Mouse (Mus musculus) liver, embryonic 14.5 days (tissue): ENCODE results near the gene Atg7. TPM values are rescaled to one million over a fixed set of nuclear protein-coding genes. Genes with fewer than 3 reads are reported as not detected.

Experiments
- ATAC-seq: fragments of 200-750 bp; cut with Nextera tagmentation; 2 replicates; pipeline ENCODE4 v1.8.0; 2017; ENCODE audit warnings: moderate number of reproducible peaks, mild to moderate bottlenecking, moderate library complexity; ENCODE audit not compliant: insufficient read depth
- DNase-seq, 3 experiments: peaks; one replicate each; pipeline ENCODE4 v3.0.0-alpha.2; 2012 to 2013; ENCODE audit warnings: low read depth in 3 of 3, low spot score in 3 of 3
- H3K27ac ChIP-seq: fragments of 300-500 bp; sonication (generic); 2 replicates; pipeline ENCODE4 v1.5.1; 2014; ENCODE audit warnings: moderate library complexity, mild to moderate bottlenecking, control low read depth, inconsistent platforms
- H3K27me3 ChIP-seq: fragments of 300-500 bp; sonication (generic); 2 replicates; pipeline ENCODE4 v1.6.1; 2014; ENCODE audit warnings: mild to moderate bottlenecking, low read length, moderate library complexity; ENCODE audit not compliant: control insufficient read depth, insufficient read depth
- H3K36me3 ChIP-seq: fragments of 300-500 bp; sonication (generic); replicated peaks from 2 replicates; pipeline ENCODE4 v1.6.1; 2014; ENCODE audit warnings: low read depth; ENCODE audit not compliant: control insufficient read depth, insufficient read depth
- H3K4me1 ChIP-seq, 2 experiments: fragments of 200-500 bp in 1 of 2; fragments of 300-500 bp in 1 of 2; sonication (generic) in 1 of 2; replicated peaks; 2 replicates each; pipeline ENCODE4 v1.6.1; 2012 to 2014; ENCODE audit warnings: antibody characterized with exemption in 1 of 2, inconsistent platforms in 1 of 2, low read length in 1 of 2; ENCODE audit not compliant: control insufficient read depth in 2 of 2, insufficient read depth in 2 of 2
- H3K4me2 ChIP-seq: fragments of 300-500 bp; sonication (generic); 2 replicates; pipeline ENCODE4 v1.6.1; 2014; ENCODE audit warnings: low read depth, mild to moderate bottlenecking, control low read depth, moderate library complexity
- H3K4me3 ChIP-seq, 2 experiments: fragments of 200-500 bp in 1 of 2; fragments of 300-500 bp in 1 of 2; sonication (generic) in 1 of 2; 2 replicates each; pipeline ENCODE4 v1.5.1; 2012 to 2014; ENCODE audit warnings: low read depth in 2 of 2, low read length in 2 of 2, mild to moderate bottlenecking in 2 of 2, control low read depth in 1 of 2, inconsistent platforms in 1 of 2, moderate library complexity in 1 of 2; ENCODE audit not compliant: insufficient read depth in 1 of 2
- H3K9ac ChIP-seq: fragments of 300-500 bp; sonication (generic); replicated peaks from 2 replicates; pipeline ENCODE4 v1.6.1; 2014; ENCODE audit warnings: mild to moderate bottlenecking, control low read depth, moderate library complexity
- H3K9me3 ChIP-seq: fragments of 300-500 bp; sonication (generic); 2 replicates; pipeline ENCODE4 v1.6.1; 2016; ENCODE audit warnings: low read length, mixed read lengths; ENCODE audit not compliant: control insufficient read depth
- CTCF ChIP-seq: IDR thresholded peaks from 2 replicates; pipeline ENCODE4 v1.5.1; 2016; ENCODE audit warnings: antibody characterized with exemption, low read depth, control low read depth
- EP300 ChIP-seq: IDR thresholded peaks from 2 replicates; pipeline ENCODE4 v1.6.1; 2016; ENCODE audit warnings: antibody characterized with exemption, low read depth
- WGBS: fragments of 180-500 bp; shearing (Covaris S2); extraction: QIAGEN DNeasy Blood & Tissue Kit; methylation state at CpG from one replicate; pipeline ENCODE4 v1.1.7; 2014; ENCODE audit not compliant: insufficient replicate concordance; 5-methylcytosine and 5-hydroxymethylcytosine counted together
- polyA plus RNA-seq, 2 experiments: library from polyadenylated mRNA; depleted of rRNA in 1 of 2; stranded (reverse) in 1 of 2; unstranded in 1 of 2; fragments of >200 nt; fragmentation: Nextera tagmentation in 1 of 2; extraction: Ambion mirVana in 1 of 2; gene quantifications; 2 replicates each; pipeline versions ENCODE4 v1.2.1 to v1.2.3; 2012 to 2014

Atg7 gene
- polyA plus RNA-seq, 2 experiments = 4.8 to 11.8 TPM

DNA sequence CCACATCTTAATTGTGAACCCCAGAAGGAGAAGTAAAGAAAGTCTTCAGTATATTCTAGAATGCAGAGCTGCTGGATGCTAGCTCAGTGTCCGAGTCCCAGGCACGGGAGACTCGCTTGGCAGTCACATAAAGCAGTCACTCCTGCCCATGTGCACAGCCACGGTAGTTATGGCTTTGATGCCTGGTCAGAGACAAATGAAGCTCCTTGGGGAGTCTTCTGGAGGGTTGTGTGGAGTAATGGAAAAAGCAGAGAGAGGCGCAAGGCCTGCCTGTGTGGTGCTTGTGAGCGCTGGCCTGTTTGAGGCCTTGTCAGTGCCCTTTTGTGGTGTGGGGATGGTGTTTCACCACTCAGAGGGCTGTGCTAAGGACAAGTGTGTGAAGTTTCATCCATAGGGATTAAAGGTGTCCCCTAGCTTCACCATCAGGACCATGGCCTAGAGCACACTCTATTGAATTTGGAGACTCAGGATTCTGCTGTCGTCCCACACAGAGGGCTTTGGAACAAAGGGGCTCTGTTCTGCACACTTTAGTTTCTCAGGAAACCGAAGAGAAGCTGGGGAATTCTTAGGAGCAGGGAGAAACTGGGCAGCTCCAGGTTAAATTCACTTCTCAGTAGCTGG, 161.1 kb downstream of the Atg7 start:
- no peak overlapping the region for H3K4me2 ChIP-seq
- no peak overlapping the region for H3K4me3 ChIP-seq
- no peak for ATAC-seq
- H3K9ac ChIP-seq = no peak overlapping the region
- no peaks in the 10 kb centered on the region for H3K36me3 ChIP-seq
- WGBS = 72% methylated on average over 8 of the region's 8 CpGs
- H3K4me1 ChIP-seq = 0 out of 4 replicates have a peak, but pooled peaks cover 0 to 2% of the 10 kb centered on the region in 2 experiments
- H3K27me3 ChIP-seq = no peaks in the 10 kb centered on the region
- no peak for DNase-seq
- no peak overlapping the region for H3K27ac ChIP-seq
- H3K9me3 ChIP-seq = no peaks in the 10 kb centered on the region
- no peak for TF ChIP-seq CTCF
- TF ChIP-seq EP300 = no peak

DNA sequence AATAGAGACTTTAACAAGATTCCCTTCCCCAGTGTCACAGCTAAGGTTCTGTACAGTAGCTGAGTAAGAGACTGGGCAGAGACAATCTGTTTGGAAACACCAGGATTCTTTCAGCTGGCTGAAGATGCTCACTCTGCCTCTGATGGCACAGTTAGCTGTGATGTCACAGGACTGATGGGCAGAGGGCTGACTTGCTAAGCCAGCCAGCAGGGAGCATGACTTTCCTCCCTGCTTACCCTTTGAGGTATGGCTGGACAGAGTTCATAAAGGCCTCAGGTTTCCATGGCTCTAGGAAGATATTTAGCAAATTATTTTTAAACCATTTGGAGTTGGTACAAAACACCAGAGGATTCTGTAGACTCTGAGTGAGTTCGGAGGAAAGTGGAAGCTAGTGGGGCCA, 162.0 kb downstream of the Atg7 start:
- Histone ChIP-seq H3K27ac (no peak overlapping the region), H3K9ac (no peak overlapping the region), H3K9me3 (no peaks in the 10 kb centered on the region), H3K36me3 (no peaks in the 10 kb centered on the region), H3K27me3 (no peaks in the 10 kb centered on the region), H3K4me3 (no peak overlapping the region), H3K4me2 (no peak overlapping the region), H3K4me1 (0 out of 4 replicates have a peak, but pooled peaks cover 0 to 2% of the 10 kb centered on the region in 2 experiments)
- TF ChIP-seq CTCF = no peak
- TF ChIP-seq EP300 = no peak
- 75% methylated on average over 1 of the region's 1 CpGs for WGBS
- ATAC-seq (no peak), DNase-seq (no peak)

GRCm38 (mm10) chr6:114805927-114806326, 163.0 kb downstream of the Atg7 start:
- Histone ChIP-seq H3K27ac (no peak overlapping the region), H3K36me3 (no peaks in the 10 kb centered on the region), H3K27me3 (no peaks in the 10 kb centered on the region), H3K4me2 (no peak overlapping the region), H3K4me3 (no peak overlapping the region), H3K4me1 (no peaks in the 10 kb centered on the region), H3K9me3 (no peaks in the 10 kb centered on the region), H3K9ac (no peak overlapping the region)
- 65% methylated on average over 4 of the region's 4 CpGs for WGBS
- ATAC-seq (no peak), DNase-seq (no peak)
- no peak for TF ChIP-seq CTCF
- no peak for TF ChIP-seq EP300

GRCm38 (mm10) chr6:114807474-114807873, 164.6 kb downstream of the Atg7 start:
- Histone ChIP-seq H3K4me3 (no peak overlapping the region), H3K4me1 (no peaks in the 10 kb centered on the region), H3K27me3 (no peaks in the 10 kb centered on the region), H3K9ac (no peak overlapping the region), H3K9me3 (no peaks in the 10 kb centered on the region), H3K36me3 (no peaks in the 10 kb centered on the region), H3K4me2 (no peak overlapping the region), H3K27ac (no peak overlapping the region)
- 60% methylated on average over 3 of the region's 3 CpGs for WGBS
- ATAC-seq = no peak
- no peak for TF ChIP-seq CTCF
- no peak for TF ChIP-seq EP300
- no peak for DNase-seq

- H3K36me3 ChIP-seq = no peaks in the 10 kb centered on the region
- 71% methylated on average over 3 of the region's 3 CpGs for WGBS
- ATAC-seq = no peak
- no peak overlapping the region for H3K9ac ChIP-seq
- no peak overlapping the region for H3K4me2 ChIP-seq
- H3K4me3 ChIP-seq = no peak overlapping the region
- no peak for DNase-seq
- H3K4me1 ChIP-seq = no peaks in the 10 kb centered on the region
- no peaks in the 10 kb centered on the region for H3K27me3 ChIP-seq
- TF ChIP-seq CTCF (no peak), EP300 (no peak)
- H3K9me3 ChIP-seq = no peaks in the 10 kb centered on the region
- no peak overlapping the region for H3K27ac ChIP-seq
These were observed 165.9 kb downstream of the Atg7 start for GRCm38 (mm10) chr6:114808654-114809430.
